Mouse (Mus musculus) intestine, embryonic 15.5 days (tissue): Measurements from ENCODE around the gene Olfr623. TPM values are rescaled to one million over a fixed set of nuclear protein-coding genes. Genes with fewer than 3 reads are reported as not detected.
A peak's percentile ranks its signal among the peaks of the same experiment; 100 is the strongest.

Source experiments
- ATAC-seq: fragments of 200-750 bp; cut with Nextera tagmentation; 2 replicates; pipeline ENCODE4 v1.8.0; 2017; ENCODE audit warnings: moderate TSS enrichment, moderate library complexity
- H3K27ac ChIP-seq: fragments of 300-500 bp; sonication (generic); 2 replicates; pipeline ENCODE4 v1.5.1; 2015; ENCODE audit warnings: mild to moderate bottlenecking, inconsistent platforms
- H3K27me3 ChIP-seq: fragments of 300-500 bp; sonication (generic); replicated peaks from 2 replicates; pipeline ENCODE4 v1.6.1; 2015; ENCODE audit warnings: inconsistent platforms
- H3K36me3 ChIP-seq: fragments of 300-500 bp; sonication (generic); 2 replicates; pipeline ENCODE4 v1.6.1; 2015; ENCODE audit warnings: inconsistent platforms
- H3K4me1 ChIP-seq: fragments of 300-500 bp; sonication (generic); replicated peaks from 2 replicates; pipeline ENCODE4 v1.6.1; 2015; ENCODE audit warnings: inconsistent platforms
- H3K4me2 ChIP-seq: fragments of 300-500 bp; sonication (generic); replicated peaks from 2 replicates; pipeline ENCODE4 v1.6.1; 2015; ENCODE audit warnings: mild to moderate bottlenecking, inconsistent platforms
- H3K4me3 ChIP-seq: fragments of 300-500 bp; sonication (generic); replicated peaks from 2 replicates; pipeline ENCODE4 v1.5.1; 2015; ENCODE audit warnings: inconsistent platforms
- H3K9ac ChIP-seq: fragments of 300-500 bp; sonication (generic); 2 replicates; pipeline ENCODE4 v1.6.1; 2015; ENCODE audit warnings: inconsistent platforms
- H3K9me3 ChIP-seq: fragments of 300-500 bp; sonication (generic); 2 replicates; pipeline ENCODE4 v1.6.1; 2016; ENCODE audit warnings: inconsistent platforms
- WGBS: fragments of 180-500 bp; shearing (Covaris S2); methylation state at CpG from one replicate; pipeline ENCODE4 v1.1.7; 2015; 5-methylcytosine and 5-hydroxymethylcytosine counted together
- polyA plus RNA-seq: library from polyadenylated mRNA; unstranded; fragments of >200 nt; fragmentation: Nextera tagmentation; extraction: Ambion mirVana; gene quantifications from 2 replicates; pipeline ENCODE4 v1.2.1, GENCODE M21; 2015

Olfr623 gene
- polyA plus RNA-seq, result not detected in 2 replicates

- Histone ChIP-seq H3K4me2 (no peak within 1 kb of the TSS), H3K27ac (no peak within 1 kb of the TSS), H3K36me3 (no peaks in the 10 kb centered on the region), H3K27me3 (no peaks in the 10 kb centered on the region), H3K4me1 (no peaks in the 10 kb centered on the region), H3K9ac (no peak within 1 kb of the TSS), H3K4me3 (no peak within 1 kb of the TSS), H3K9me3 (no peaks in the 10 kb centered on the region)
- ATAC-seq, result no peak
Observed at GRCm38 (mm10) chr7:103663598-103663997, at the start of gene Olfr623. Gene Olfr623, minus strand, starts transcription at chr7:103663698.

- no peak overlapping the region for H3K9ac ChIP-seq
- H3K36me3 ChIP-seq, result no peaks in the 10 kb centered on the region
- WGBS, result 36% methylated on average over 2 of the region's 2 CpGs
- no peaks in the 10 kb centered on the region for H3K9me3 ChIP-seq
- H3K4me2 ChIP-seq, result no peak overlapping the region
- no peak for ATAC-seq
- H3K4me1 ChIP-seq, result no peaks in the 10 kb centered on the region
- H3K27ac ChIP-seq, result no peak overlapping the region
- H3K4me3 ChIP-seq, result no peak overlapping the region
- no peaks in the 10 kb centered on the region for H3K27me3 ChIP-seq
Observed at GRCm38 (mm10) chr7:103712024-103712423, 48.5 kb upstream of the Olfr623 start.

- no peak overlapping the region for H3K4me2 ChIP-seq
- H3K36me3 ChIP-seq, result no peaks in the 10 kb centered on the region
- no peak overlapping the region for H3K4me3 ChIP-seq
- 93% methylated on average over 4 of the region's 4 CpGs for WGBS
- no peak overlapping the region for H3K27ac ChIP-seq
- H3K9ac ChIP-seq, result no peak overlapping the region
- no peaks in the 10 kb centered on the region for H3K9me3 ChIP-seq
- H3K4me1 ChIP-seq, result no peaks in the 10 kb centered on the region
- ATAC-seq, result no peak
- no peaks in the 10 kb centered on the region for H3K27me3 ChIP-seq
Observed at GRCm38 (mm10) chr7:103699469-103699868, 36.0 kb upstream of the Olfr623 start.

- H3K9me3 ChIP-seq, result no peaks in the 10 kb centered on the region
- no peak within 1 kb of the TSS for H3K4me3 ChIP-seq
- H3K4me1 ChIP-seq, result no peaks in the 10 kb centered on the region
- no peak within 1 kb of the TSS for H3K9ac ChIP-seq
- no peak for ATAC-seq
- no peaks in the 10 kb centered on the region for H3K27me3 ChIP-seq
- no peak within 1 kb of the TSS for H3K4me2 ChIP-seq
- H3K27ac ChIP-seq, result no peak within 1 kb of the TSS
- no peaks in the 10 kb centered on the region for H3K36me3 ChIP-seq
Observed at GRCm38 (mm10) chr7:103682420-103682819, 18.9 kb upstream of the Olfr623 start, which contains the start of gene Olfr625-ps1. Gene Olfr625-ps1, plus strand, starts transcription at chr7:103682720.

- Histone ChIP-seq H3K27me3 (no peaks in the 10 kb centered on the region), H3K36me3 (no peaks in the 10 kb centered on the region), H3K4me1 (no peaks in the 10 kb centered on the region), H3K27ac (no peak within 1 kb of the TSS), H3K4me3 (no peak within 1 kb of the TSS), H3K9me3 (no peaks in the 10 kb centered on the region), H3K4me2 (no peak within 1 kb of the TSS), H3K9ac (no peak within 1 kb of the TSS)
- 85% methylated on average over 2 of the region's 2 CpGs for WGBS
- ATAC-seq, result no peak
Observed at GRCm38 (mm10) chr7:103671091-103671490, 7.6 kb upstream of the Olfr623 start, which contains the start of gene Olfr624. Gene Olfr624, minus strand, starts transcription at chr7:103671191.

- H3K27ac ChIP-seq, result no peak overlapping the region
- H3K36me3 ChIP-seq, result no peaks in the 10 kb centered on the region
- H3K4me3 ChIP-seq, result no peak overlapping the region
- H3K4me1 ChIP-seq, result no peaks in the 10 kb centered on the region
- 0 out of 2 replicates have a peak, but pooled peaks have one; percentile 47 for ATAC-seq
- no peak overlapping the region for H3K4me2 ChIP-seq
- H3K27me3 ChIP-seq, result no peaks in the 10 kb centered on the region
- WGBS, result 59% methylated on average over 4 of the region's 4 CpGs
- no peak overlapping the region for H3K9ac ChIP-seq
- no peaks in the 10 kb centered on the region for H3K9me3 ChIP-seq
Observed at GRCm38 (mm10) chr7:103644070-103644469, 19.4 kb downstream of the Olfr623 start.

GRCm38 (mm10) chr7:103642602-103643001 is 20.9 kb downstream of the Olfr623 start, which contains the start of gene Olfr622:
Gene Olfr622, minus strand, starts transcription at chr7:103642702.
- H3K4me2 ChIP-seq, result no peak within 1 kb of the TSS
- no peak within 1 kb of the TSS for H3K9ac ChIP-seq
- no peaks in the 10 kb centered on the region for H3K27me3 ChIP-seq
- no peak within 1 kb of the TSS for H3K27ac ChIP-seq
- H3K4me1 ChIP-seq, result no peaks in the 10 kb centered on the region
- ATAC-seq, result no peak
- no peaks in the 10 kb centered on the region for H3K9me3 ChIP-seq
- H3K4me3 ChIP-seq, result no peak within 1 kb of the TSS
- WGBS, result 78% methylated on average over 1 of the region's 1 CpGs
- no peaks in the 10 kb centered on the region for H3K36me3 ChIP-seq

- no peaks in the 10 kb centered on the region for H3K4me1 ChIP-seq
- H3K4me3 ChIP-seq, result no peak overlapping the region
- no peak overlapping the region for H3K27ac ChIP-seq
- H3K27me3 ChIP-seq, result no peaks in the 10 kb centered on the region
- ATAC-seq, result peak; percentile 49
- H3K9ac ChIP-seq, result no peak overlapping the region
- no peaks in the 10 kb centered on the region for H3K9me3 ChIP-seq
- H3K4me2 ChIP-seq, result no peak overlapping the region
- H3K36me3 ChIP-seq, result no peaks in the 10 kb centered on the region
Observed at GRCm38 (mm10) chr7:103636795-103637194, 26.7 kb downstream of the Olfr623 start.

- no peak for ATAC-seq
Observed at GRCm38 (mm10) chr7:103612434-103612833, 51.1 kb downstream of the Olfr623 start, which contains the start of gene Olfr620. Gene Olfr620, minus strand, starts transcription at chr7:103612534.

More at GRCm38 (mm10) chr7:103612434-103612833, 51.1 kb downstream of the Olfr623 start, which contains the start of gene Olfr620:
- no peaks in the 10 kb centered on the region for H3K4me1 ChIP-seq
- no peak within 1 kb of the TSS for H3K9ac ChIP-seq
- no peak within 1 kb of the TSS for H3K4me2 ChIP-seq
- H3K27ac ChIP-seq, result no peak within 1 kb of the TSS
- 70% methylated on average over 2 of the region's 2 CpGs for WGBS
- no peaks in the 10 kb centered on the region for H3K9me3 ChIP-seq
- H3K27me3 ChIP-seq, result no peaks in the 10 kb centered on the region
- no peak within 1 kb of the TSS for H3K4me3 ChIP-seq
- no peaks in the 10 kb centered on the region for H3K36me3 ChIP-seq

Other genes starting within 250 kb of the Olfr623 start
- not detected in 2 replicates for gene Usp17lc, start 248.6 kb downstream of the Olfr623 start, polyA plus RNA-seq
- gene Olfr605, start 218.3 kb downstream of the Olfr623 start, polyA plus RNA-seq, result not detected in 2 replicates
- gene Olfr606, start 214.7 kb downstream of the Olfr623 start, polyA plus RNA-seq, result not detected in 2 replicates
- not detected in 2 replicates for gene Olfr607, start 199.5 kb downstream of the Olfr623 start, polyA plus RNA-seq
- gene Olfr608, start 193.8 kb downstream of the Olfr623 start, polyA plus RNA-seq, result not detected in 2 replicates
- gene Olfr609, start 165.6 kb downstream of the Olfr623 start, polyA plus RNA-seq, result not detected in 2 replicates
- gene Olfr610, start 151.6 kb downstream of the Olfr623 start, polyA plus RNA-seq, result not detected in 2 replicates
- not detected in 2 replicates for gene Olfr611, start 142.9 kb downstream of the Olfr623 start, polyA plus RNA-seq
- gene Olfr612, start 121.0 kb downstream of the Olfr623 start, polyA plus RNA-seq, result not detected in 2 replicates
- not detected in 2 replicates for gene Olfr613, start 115.6 kb downstream of the Olfr623 start, polyA plus RNA-seq
- gene Olfr615, start 107.6 kb downstream of the Olfr623 start, polyA plus RNA-seq, result not detected in 2 replicates
- not detected in 2 replicates for gene Olfr616, start 94.6 kb downstream of the Olfr623 start, polyA plus RNA-seq
- not detected in 2 replicates for gene Olfr617, start 90.6 kb downstream of the Olfr623 start, polyA plus RNA-seq
- not detected in 2 replicates for gene Olfr618, start 73.6 kb downstream of the Olfr623 start, polyA plus RNA-seq
- not detected in 2 replicates for gene Olfr619, start 63.1 kb downstream of the Olfr623 start, polyA plus RNA-seq
- not detected in 2 replicates for gene Olfr620, start 51.2 kb downstream of the Olfr623 start, polyA plus RNA-seq
- gene Olfr622, start 21.0 kb downstream of the Olfr623 start, polyA plus RNA-seq, result not detected in 2 replicates
- gene Olfr624, start 7.5 kb upstream of the Olfr623 start, polyA plus RNA-seq, result 0.03 TPM in 1 of 2 replicates, not detected in the other
- gene Olfr625-ps1, start 19.0 kb upstream of the Olfr623 start, polyA plus RNA-seq, result not detected in 2 replicates
- not detected in 2 replicates for gene Olfr243, start 51.0 kb upstream of the Olfr623 start, polyA plus RNA-seq
- gene Olfr628, start 66.7 kb upstream of the Olfr623 start, polyA plus RNA-seq, result not detected in 2 replicates
- not detected in 2 replicates for gene Olfr629, start 81.2 kb upstream of the Olfr623 start, polyA plus RNA-seq
- gene Olfr630, start 93.6 kb upstream of the Olfr623 start, polyA plus RNA-seq, result not detected in 2 replicates
- gene Olfr69, start 107.9 kb upstream of the Olfr623 start, polyA plus RNA-seq, result not detected in 2 replicates
- gene Olfr68, start 116.0 kb upstream of the Olfr623 start, polyA plus RNA-seq, result not detected in 2 replicates
- gene Olfr67, start 128.1 kb upstream of the Olfr623 start, polyA plus RNA-seq, result not detected in 2 replicates
- gene Hbb-bt, start 150.3 kb upstream of the Olfr623 start, polyA plus RNA-seq, result 2,721 and 2,775 TPM in 2 replicates
- 7,434 and 7,479 TPM in 2 replicates for gene Hbb-bs, start 164.4 kb upstream of the Olfr623 start, polyA plus RNA-seq
- not detected in 2 replicates for gene Hbb-bh2, start 176.8 kb upstream of the Olfr623 start, polyA plus RNA-seq
- 2.0 and 2.2 TPM in 2 replicates for gene Hbb-bh1, start 179.5 kb upstream of the Olfr623 start, polyA plus RNA-seq
- gene Hbb-y, start 189.5 kb upstream of the Olfr623 start, polyA plus RNA-seq, result 165 and 266 TPM in 2 replicates
- gene Olfr66, start 222.6 kb upstream of the Olfr623 start, polyA plus RNA-seq, result not detected in 2 replicates
- gene Olfr64, start 230.8 kb upstream of the Olfr623 start, polyA plus RNA-seq, result not detected in 2 replicates
- not detected in 2 replicates for gene Olfr65, start 239.8 kb upstream of the Olfr623 start, polyA plus RNA-seq